Mouse (Mus musculus) forebrain, embryonic 11.5 days (tissue): ENCODE data around the gene 1700007K13Rik. TPM values are rescaled to one million over a fixed set of nuclear protein-coding genes. Genes with fewer than 3 reads are reported as not detected.
A peak's percentile ranks its signal among the peaks of the same experiment; 100 is the strongest.
"Not testable (repeated sequence)": the region's sequence is repeated elsewhere in the genome, so short reads cannot be mapped to it uniquely, and the experiment has no call there.

ENCODE experiments used
- ATAC-seq: fragments of 200-750 bp; cut with Nextera tagmentation; replicated peaks from 2 replicates; pipeline ENCODE4 v1.8.0; 2017; ENCODE audit warnings: moderate TSS enrichment; ENCODE audit not compliant: low FRiP score
- DNase-seq: peaks from one replicate; pipeline ENCODE4 v3.0.0-alpha.2; 2017; ENCODE audit warnings: low spot score
- H3K27ac ChIP-seq: fragments of 300-500 bp; sonication (generic); 2 replicates; pipeline ENCODE4 v1.5.1; 2014; ENCODE audit warnings: low read depth, low read length
- H3K27me3 ChIP-seq: fragments of 300-500 bp; sonication (generic); 2 replicates; pipeline ENCODE4 v1.6.1; 2014; ENCODE audit warnings: mild to moderate bottlenecking, low read length, mixed read lengths; ENCODE audit not compliant: control insufficient read depth, insufficient read depth
- H3K36me3 ChIP-seq: fragments of 300-500 bp; sonication (generic); 2 replicates; pipeline ENCODE4 v1.6.1; 2014; ENCODE audit warnings: mild to moderate bottlenecking, low read length, moderate library complexity, mixed read lengths; ENCODE audit not compliant: control insufficient read depth, insufficient read depth
- H3K4me1 ChIP-seq: fragments of 300-500 bp; sonication (generic); replicated peaks from 2 replicates; pipeline ENCODE4 v1.6.1; 2014; ENCODE audit warnings: low read length, mixed read lengths; ENCODE audit not compliant: control insufficient read depth, insufficient read depth
- H3K4me2 ChIP-seq: fragments of 300-500 bp; sonication (generic); 2 replicates; pipeline ENCODE4 v1.6.1; 2014; ENCODE audit warnings: low read depth, mild to moderate bottlenecking, low read length, moderate library complexity, mixed read lengths; ENCODE audit not compliant: severe bottlenecking
- H3K4me3 ChIP-seq: fragments of 300-500 bp; sonication (generic); 2 replicates; pipeline ENCODE4 v1.5.1; 2014; ENCODE audit warnings: low read depth, low read length
- H3K9ac ChIP-seq: fragments of 300-500 bp; sonication (generic); 2 replicates; pipeline ENCODE4 v1.6.1; 2014; ENCODE audit warnings: low read length
- H3K9me3 ChIP-seq: fragments of 300-500 bp; sonication (generic); 2 replicates; pipeline ENCODE4 v1.6.1; 2016; ENCODE audit warnings: low read length, mixed read lengths; ENCODE audit not compliant: control insufficient read depth
- WGBS: fragments of 180-500 bp; shearing (Covaris S2); extraction: QIAGEN DNeasy Blood & Tissue Kit; methylation state at CpG from one replicate; pipeline ENCODE4 v1.1.7; 2014; 5-methylcytosine and 5-hydroxymethylcytosine counted together
- polyA plus RNA-seq: library from polyadenylated mRNA; unstranded; fragments of >200 nt; fragmentation: Nextera tagmentation; extraction: Ambion mirVana; gene quantifications from 2 replicates; pipeline ENCODE4 v1.2.1, GENCODE M21; 2014

The 1700007K13Rik gene
- 1.6 and 2.2 TPM in 2 replicates for polyA plus RNA-seq

DNA sequence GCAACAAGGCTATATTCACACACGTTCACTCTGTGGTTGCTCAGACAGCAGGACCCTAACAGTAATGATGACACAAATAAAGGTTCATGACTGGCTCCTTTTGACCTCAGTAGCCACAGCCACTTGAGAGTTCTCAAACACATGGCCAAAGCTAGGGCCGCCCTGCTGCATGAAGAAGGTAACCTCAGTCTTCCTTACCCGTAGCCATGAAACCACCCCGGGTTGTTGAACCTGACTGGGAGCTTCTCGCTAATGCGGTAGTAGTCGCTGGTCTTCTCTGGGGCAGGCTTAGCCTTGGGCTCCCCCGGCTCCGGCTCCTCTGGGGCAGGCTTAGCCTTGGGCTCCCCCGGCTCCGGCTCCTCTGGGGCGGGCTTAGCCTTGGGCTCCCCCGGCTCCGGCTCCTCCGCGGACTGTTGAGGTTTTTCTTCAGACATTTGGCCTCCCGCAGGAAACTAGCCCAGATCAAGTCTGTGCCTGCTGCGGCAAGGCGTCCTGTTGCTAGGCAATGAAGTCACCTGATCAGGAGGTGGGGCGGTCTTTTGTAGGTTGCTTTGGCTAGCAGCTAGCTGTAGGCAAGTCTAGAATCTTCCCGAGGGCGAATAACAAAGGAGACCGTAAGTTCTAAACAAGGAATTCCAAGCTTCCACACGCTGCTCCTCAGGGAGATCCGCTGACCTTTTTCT, at the start of gene 1700007K13Rik:
Gene 1700007K13Rik, minus strand, starts transcription at position 497 of the 683 bp plus-strand sequence.
- no peak within 1 kb of the TSS for H3K27ac ChIP-seq
- H3K9me3 ChIP-seq = no peaks in the 10 kb centered on the region
- H3K9ac ChIP-seq = peak within 1 kb of the TSS; percentile 49
- ATAC-seq (peak; percentile 62), DNase-seq (peak; percentile 82)
- peak within 1 kb of the TSS; percentile 19; the same call in 1 of the 2 replicates for H3K4me3 ChIP-seq
- H3K4me2 ChIP-seq = peak within 1 kb of the TSS; percentile 52
- peaks cover 11% of the 10 kb centered on the region for H3K4me1 ChIP-seq
- H3K27me3 ChIP-seq = no peaks in the 10 kb centered on the region
- peaks cover 16% of the 10 kb centered on the region for H3K36me3 ChIP-seq
- WGBS = 5% methylated on average over 25 of the region's 25 CpGs

DNA sequence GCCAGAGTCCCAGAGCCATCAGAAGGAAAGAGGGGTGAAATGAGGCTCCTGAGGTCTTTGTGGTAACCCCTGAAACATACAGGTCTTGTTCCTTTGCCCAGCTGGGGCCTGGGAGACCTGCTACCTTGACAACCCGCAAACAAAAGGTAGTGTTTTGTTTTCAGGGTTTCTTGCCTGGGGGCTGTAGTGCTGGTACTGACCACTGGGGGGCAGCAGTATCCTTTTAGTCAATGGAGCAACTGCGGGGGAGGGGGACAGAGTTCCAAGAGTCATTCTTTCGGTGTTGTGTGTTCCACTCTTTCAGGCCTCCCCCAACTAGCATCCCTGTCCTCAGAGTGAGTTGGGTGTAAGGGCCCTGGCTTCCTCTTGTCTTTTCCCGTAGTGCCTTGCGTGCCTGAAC, 48.4 kb upstream of the 1700007K13Rik start:
- Histone ChIP-seq H3K36me3 (no peaks in the 10 kb centered on the region), H3K27me3 (no peaks in the 10 kb centered on the region), H3K4me2 (peak overlapping the region; percentile 97), H3K9me3 (no peaks in the 10 kb centered on the region), H3K9ac (peak overlapping the region; percentile 95; the same call in 1 of the 2 replicates), H3K4me3 (peak overlapping the region; percentile 75), H3K4me1 (peaks cover 2% of the 10 kb centered on the region; the same call in 1 of the 2 replicates), H3K27ac (no peak overlapping the region)
- DNase-seq (peak; percentile 93), ATAC-seq (no peak)
- WGBS = 22% methylated on average over 5 of the region's 5 CpGs

DNA sequence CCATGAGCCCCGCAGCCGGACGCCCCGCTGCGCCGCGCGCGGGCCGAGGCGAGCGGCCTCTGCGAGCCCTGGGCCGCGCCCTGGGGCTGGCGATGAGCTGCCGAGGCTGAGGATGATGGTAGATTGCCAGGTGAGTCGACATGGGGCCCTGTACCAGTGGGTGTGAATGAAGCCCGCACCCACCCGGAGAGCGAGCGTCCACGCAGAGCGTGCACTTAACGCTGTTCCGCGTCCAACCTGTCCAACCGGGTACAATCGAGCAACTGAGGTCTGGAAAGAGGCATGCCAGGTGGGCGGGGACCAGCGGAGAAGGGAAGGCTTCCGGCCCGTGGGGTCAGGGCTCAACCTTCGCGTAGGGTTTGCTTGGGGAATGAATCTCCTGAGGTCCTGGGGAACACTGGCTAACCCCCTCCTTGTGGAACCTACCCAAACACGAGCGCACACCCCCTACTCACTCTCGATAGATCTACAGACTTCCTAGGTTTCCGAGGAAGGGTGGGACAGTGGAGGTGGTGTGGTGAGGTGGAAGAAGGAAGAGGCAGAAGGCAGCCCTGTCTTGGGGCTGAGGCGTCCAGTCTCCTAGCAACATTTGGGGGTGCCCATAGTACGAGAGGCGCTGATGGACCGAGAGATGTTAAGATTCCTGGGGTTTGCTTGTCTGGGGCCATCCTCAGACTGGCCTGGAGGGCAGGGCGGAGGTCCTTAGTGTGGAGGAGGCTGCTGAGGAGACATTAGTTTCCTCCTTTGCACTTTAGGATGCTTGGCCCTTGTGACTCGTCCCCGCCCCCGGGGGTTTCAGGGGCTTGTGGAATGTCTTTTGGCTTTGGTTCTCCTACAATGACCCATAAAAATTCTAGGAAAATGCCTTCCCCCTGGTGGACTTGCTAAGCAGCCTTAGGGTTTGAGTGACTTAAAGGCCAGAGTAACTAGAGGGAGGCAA, 47.6 kb upstream of the 1700007K13Rik start:
- peak overlapping the region; percentile 95 for H3K9ac ChIP-seq
- peak overlapping the region; percentile 75 for H3K4me3 ChIP-seq
- DNase-seq (peak; percentile 68), ATAC-seq (peak; percentile 56)
- no peaks in the 10 kb centered on the region for H3K27me3 ChIP-seq
- 6% methylated on average over 47 of the region's 47 CpGs for WGBS
- peak overlapping the region; percentile 53 for H3K27ac ChIP-seq
- H3K9me3 ChIP-seq = no peaks in the 10 kb centered on the region
- H3K4me2 ChIP-seq = peak overlapping the region; percentile 97
- peaks cover 2% of the 10 kb centered on the region; the same call in 1 of the 2 replicates for H3K4me1 ChIP-seq
- no peaks in the 10 kb centered on the region for H3K36me3 ChIP-seq

DNA sequence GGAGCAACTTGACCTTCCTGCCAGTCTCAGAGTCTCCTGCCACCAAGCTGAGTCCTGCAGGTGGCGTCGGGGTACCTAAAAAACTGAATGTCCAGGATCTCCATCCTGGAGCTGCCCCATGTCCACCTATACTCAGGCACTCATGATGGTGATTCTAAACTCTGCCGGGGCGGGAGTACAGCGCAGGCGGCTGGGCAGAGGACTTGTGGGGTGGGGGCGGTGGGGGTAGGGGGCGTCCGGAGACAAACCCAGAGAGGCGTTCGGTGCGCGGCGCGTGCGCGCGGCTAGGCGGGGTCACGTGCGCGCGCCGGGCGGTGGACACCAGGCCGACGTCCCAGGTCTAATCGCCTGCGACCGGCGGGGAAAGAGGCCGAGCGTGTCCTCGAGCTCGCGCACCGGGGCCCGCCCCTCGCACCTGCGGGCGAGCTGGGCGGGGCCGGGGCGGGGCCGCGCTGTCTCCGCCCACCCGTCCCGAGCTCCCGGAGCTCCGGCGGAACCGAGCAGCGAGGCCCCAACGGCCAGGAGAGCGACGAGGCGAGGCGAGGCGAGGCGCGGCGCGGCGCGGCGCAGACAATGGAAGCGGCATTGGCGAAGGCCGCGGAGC, 46.8 kb upstream of the 1700007K13Rik start, which contains the start of gene Ralgds:
Gene Ralgds, plus strand, starts transcription at position 328 of the 604 bp plus-strand sequence.
- DNase-seq (peak; percentile 85), ATAC-seq (peak; percentile 58)
- WGBS = 0% methylated on average over 70 of the region's 71 CpGs
- Histone ChIP-seq H3K27me3 (no peaks in the 10 kb centered on the region), H3K9me3 (no peaks in the 10 kb centered on the region), H3K4me1 (no peaks in the 10 kb centered on the region; the same call in 1 of the 2 replicates), H3K4me3 (peak within 1 kb of the TSS; percentile 75), H3K9ac (peak within 1 kb of the TSS; percentile 95), H3K27ac (peak within 1 kb of the TSS; percentile 53), H3K36me3 (no peaks in the 10 kb centered on the region), H3K4me2 (peak within 1 kb of the TSS; percentile 97)

DNA sequence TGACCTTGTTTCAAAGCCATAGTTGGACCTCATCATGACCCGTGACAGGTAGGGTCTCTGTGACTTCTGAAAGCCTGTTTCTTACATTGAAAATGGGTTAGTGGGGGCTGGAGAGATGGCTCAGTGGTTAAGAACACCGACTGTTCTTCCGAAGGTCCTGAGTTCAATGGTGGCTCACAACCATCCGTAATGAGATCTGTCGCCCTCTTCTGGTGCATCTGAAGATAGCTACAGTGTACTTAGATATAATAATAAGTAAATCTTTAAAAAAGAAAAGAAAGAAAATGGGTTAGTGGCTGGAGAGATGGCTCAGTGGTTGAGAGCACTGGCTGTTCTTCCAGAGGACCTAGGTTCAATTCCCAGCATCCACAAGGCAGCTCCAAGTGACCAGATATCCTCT, 45.5 kb upstream of the 1700007K13Rik start:
- not testable (repeated sequence) for DNase-seq, H3K27ac ChIP-seq, H3K9ac ChIP-seq

DNA sequence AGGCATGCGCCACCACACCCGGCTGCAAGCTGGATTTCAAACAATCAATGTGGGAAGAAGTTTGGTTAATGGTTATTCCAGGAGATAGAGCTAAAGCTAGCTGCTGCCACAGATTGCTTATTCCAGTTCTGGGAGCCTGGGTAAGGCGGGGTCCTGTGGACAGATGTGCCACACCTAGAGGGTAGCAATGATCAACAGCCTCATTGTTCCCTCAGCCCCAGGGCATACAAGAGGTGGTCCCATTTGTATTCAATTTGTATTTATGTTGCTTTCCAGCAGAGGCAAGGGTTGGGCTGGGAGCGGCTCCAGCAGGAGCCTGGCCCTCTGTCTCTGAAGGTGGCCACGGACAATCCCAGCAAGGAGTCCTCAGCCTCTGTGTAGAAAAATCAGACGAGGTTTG, 40.2 kb upstream of the 1700007K13Rik start:
- DNase-seq (no peak), ATAC-seq (no peak)
- no peak overlapping the region for H3K9ac ChIP-seq

More for the DNA sequence above, 45.5 kb upstream of the 1700007K13Rik start:
- H3K27me3 ChIP-seq, H3K4me3 ChIP-seq, H3K4me1 ChIP-seq, H3K4me2 ChIP-seq, ATAC-seq, H3K36me3 ChIP-seq, H3K9me3 ChIP-seq: not testable (repeated sequence)
- WGBS = 51% methylated on average over 5 of the region's 5 CpGs

DNA sequence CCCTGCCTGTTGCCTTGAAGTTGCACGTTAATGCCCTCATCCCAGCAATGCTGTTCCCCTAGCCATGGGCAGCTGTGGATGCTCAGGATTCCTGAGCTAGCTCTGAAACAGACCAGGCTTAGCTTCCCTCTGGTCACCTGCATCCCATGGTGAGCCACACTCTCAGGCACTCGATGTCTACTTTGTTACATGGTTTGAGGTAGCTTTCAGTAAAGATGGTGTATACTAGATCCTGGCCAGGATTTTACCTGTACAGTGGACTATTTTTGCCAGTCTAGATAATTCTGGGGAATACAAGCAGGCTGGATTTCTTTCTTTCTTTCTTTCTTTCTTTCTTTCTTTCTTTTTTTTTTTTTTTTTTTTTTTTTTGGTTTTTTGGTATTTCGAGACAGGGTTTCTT, 39.7 kb upstream of the 1700007K13Rik start, which contains the start of gene Gm10134:
Gene Gm10134, plus strand, starts transcription at position 301 of the 400 bp plus-strand sequence.
- DNase-seq (no peak), ATAC-seq (no peak)
- no peaks in the 10 kb centered on the region for H3K9me3 ChIP-seq
- no peak within 1 kb of the TSS for H3K4me2 ChIP-seq
- H3K27me3 ChIP-seq = no peaks in the 10 kb centered on the region
- no peaks in the 10 kb centered on the region for H3K4me1 ChIP-seq
- no peaks in the 10 kb centered on the region for H3K36me3 ChIP-seq
- WGBS = 81% methylated on average over 3 of the region's 3 CpGs
- no peak within 1 kb of the TSS for H3K4me3 ChIP-seq
- H3K9ac ChIP-seq = no peak within 1 kb of the TSS
- no peak within 1 kb of the TSS for H3K27ac ChIP-seq

More for the DNA sequence above, 40.2 kb upstream of the 1700007K13Rik start:
- H3K4me1 ChIP-seq = no peaks in the 10 kb centered on the region
- no peaks in the 10 kb centered on the region for H3K27me3 ChIP-seq
- no peak overlapping the region for H3K4me2 ChIP-seq
- no peak overlapping the region for H3K27ac ChIP-seq
- no peaks in the 10 kb centered on the region for H3K9me3 ChIP-seq
- no peaks in the 10 kb centered on the region for H3K36me3 ChIP-seq
- 85% methylated on average over 6 of the region's 6 CpGs for WGBS
- H3K4me3 ChIP-seq = no peak overlapping the region

DNA sequence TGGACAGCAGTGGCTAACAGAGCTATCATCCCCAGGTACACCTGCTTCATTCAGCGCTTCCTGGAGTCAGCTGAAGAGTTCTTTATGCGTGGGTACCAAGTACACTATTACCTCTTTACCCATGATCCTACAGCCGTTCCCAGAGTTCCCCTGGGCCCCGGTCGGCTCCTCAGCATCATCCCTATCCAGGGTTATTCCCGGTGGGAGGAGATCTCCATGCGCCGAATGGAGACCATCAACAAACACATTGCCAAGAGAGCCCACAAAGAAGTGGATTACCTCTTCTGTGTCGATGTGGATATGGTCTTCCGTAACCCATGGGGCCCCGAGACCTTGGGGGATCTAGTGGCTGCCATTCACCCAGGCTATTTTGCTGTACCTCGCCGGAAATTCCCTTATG, 38.5 kb upstream of the 1700007K13Rik start:
- WGBS = 89% methylated on average over 13 of the region's 13 CpGs
- no peaks in the 10 kb centered on the region for H3K27me3 ChIP-seq
- ATAC-seq = no peak
- no peaks in the 10 kb centered on the region for H3K4me1 ChIP-seq
- no peak overlapping the region for H3K4me3 ChIP-seq
- DNase-seq = no peak
- no peaks in the 10 kb centered on the region for H3K9me3 ChIP-seq
- no peak overlapping the region for H3K4me2 ChIP-seq
- no peaks in the 10 kb centered on the region for H3K36me3 ChIP-seq
- H3K27ac ChIP-seq = no peak overlapping the region
- H3K9ac ChIP-seq = no peak overlapping the region
